Mouse (Mus musculus): ENCODE measurements at regions not wholly inside any gene's neighbourhood (a gene's known extent, or its start where the extent isn't known, plus 50 kb on each side); places are given as distances from the start of the nearest gene placed in this dataset.
A peak's percentile ranks its signal among the peaks of the same experiment; 100 is the strongest.

GRCm38 (mm10) chr10:91314441-91314840, 133.3 kb upstream of the Tmpo start:
- no peak for DNase-seq (ENCODE audit: low read depth)

- no peak for DNase-seq (ENCODE audit: low read depth)
These were observed 132.2 kb upstream of the Tmpo start for GRCm38 (mm10) chr10:91313316-91313715.

DNA sequence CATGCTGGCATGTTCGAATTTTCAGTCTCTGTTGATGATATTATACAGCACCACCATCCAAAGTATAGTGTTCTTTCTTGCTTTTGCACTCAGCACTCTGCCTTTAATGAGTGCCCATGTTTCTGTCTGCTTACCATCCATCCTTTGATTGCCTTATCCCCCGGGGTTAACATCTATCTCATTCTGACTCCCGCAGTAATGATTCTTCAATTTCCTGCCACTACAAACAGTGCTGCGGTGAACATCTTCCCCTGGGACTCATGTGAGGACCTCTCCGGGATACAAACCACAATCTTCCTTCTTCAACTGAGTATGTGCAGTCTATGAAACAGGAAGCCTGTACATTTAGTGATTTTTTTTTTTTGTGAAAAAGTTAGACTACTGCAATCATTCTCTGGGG, 131.8 kb upstream of the Tmpo start:
- no peak for DNase-seq (ENCODE audit: low read depth)

DNA sequence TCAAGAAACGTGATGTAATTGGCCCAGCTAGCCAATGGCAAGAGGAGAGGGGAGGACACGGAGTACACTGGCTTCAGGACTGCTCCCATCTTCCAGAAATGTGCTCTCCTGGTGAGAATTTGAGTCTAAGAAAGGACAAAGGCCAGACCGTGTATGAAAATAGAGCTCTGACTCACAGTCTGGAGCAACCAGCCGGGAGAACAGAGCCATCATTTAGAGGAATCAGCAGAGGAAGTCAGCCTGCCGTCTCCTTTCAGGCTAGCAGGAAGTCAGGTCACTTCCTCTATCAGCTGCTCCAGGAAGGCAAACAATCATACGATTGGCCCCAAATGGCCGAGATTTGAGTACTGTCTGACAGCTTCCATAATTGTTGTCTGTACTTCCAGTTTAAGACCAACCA, 119.0 kb upstream of the Tmpo start:
- no peak for DNase-seq (ENCODE audit: low read depth)

DNA sequence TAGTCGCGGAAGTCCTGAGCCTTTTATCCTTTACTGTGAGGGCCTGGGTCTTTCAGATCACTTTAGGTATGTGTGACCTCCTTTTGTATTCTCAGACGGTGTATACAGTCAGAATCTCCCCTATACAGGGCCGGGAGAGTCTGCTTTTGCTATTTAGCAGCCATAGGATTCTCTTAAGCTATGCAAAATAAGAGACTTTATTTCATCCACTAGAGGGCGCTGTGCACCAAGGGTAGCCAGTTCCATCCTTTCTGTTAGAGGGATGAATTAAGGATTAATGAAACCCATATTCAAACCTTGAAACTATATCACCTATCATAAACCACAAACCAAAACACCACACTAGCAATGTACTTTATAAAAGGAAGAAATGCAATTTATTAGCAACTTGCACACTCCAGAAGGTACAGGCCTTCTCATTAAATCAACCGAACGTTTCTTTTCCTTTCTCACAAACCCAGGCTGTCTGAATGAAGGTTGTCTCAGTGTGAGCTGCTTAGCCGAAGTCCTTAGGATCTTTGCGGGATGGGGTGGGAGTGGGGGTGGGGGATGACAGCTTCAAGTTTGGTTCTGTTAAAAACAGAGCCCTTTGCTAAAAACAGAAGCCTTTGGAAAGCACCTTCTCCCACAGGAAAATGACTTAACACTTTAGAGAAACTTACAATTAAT, 116.8 kb upstream of the Tmpo start:
- DNase-seq (ENCODE audit: low read depth) = peak; percentile 69

- no peak for DNase-seq (ENCODE audit: low read depth)
These were observed 114.2 kb upstream of the Tmpo start for GRCm38 (mm10) chr10:91295345-91295744.

- DNase-seq (ENCODE audit: low read depth) = no peak
These were observed 112.1 kb upstream of the Tmpo start for GRCm38 (mm10) chr10:91293226-91293625.

DNA sequence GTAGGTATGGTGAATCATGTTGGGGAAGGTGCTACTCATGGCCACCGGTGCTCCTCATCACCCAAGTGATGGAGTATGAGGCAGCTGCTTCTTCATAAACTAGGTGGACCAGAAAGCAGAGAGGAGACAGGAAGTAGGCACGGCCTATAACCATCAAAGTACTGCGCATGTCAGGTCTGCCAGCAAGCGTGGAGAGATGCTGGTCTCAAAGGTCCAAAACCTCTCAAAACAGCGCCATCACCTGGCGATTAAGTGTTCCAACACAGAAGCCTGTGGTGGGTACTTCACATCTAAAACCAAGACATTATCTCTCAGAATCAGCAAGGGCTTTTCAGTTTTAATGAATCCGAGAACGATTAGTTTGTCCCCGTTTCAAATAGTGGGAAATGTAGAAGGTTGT, 103.1 kb upstream of the Tmpo start:
- no peak for DNase-seq (ENCODE audit: low read depth)

DNA sequence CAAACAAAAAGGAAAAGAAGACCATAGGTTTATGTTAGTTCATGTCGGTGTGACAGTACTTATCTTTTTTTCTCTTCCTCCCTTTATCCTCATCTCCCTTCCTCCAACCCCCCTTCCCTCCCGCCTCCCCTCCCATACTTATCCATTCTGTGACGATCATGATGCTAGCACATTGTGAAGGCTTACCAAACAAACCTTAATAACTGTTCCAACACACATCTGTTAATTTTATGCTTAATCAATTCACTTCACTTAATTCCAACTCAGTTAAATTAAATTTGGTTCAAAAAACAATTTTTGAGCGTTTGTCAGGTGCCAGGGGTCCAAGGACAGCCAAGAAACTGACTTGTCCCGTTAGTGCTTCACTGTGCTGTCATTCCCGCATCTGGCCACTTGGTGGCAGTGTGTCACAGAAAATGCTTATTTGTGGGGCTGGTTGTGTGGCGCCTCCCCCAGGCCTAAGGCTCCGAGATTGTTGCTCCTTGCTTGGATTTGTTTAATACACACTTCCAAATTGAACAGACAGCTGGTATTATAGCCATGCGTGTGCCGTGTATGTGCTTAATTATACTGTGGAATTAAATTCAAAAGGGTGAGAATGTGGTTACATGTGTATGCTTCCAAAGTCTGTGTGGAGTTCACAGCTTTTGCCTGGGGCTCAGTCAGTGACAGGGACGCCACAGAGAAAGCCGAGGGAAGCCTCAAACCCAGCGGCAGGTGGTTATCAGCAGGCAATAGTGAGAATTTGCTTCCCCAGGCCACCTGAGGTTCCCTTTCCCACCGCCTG, 90.0 kb upstream of the Tmpo start:
- DNase-seq (ENCODE audit: low read depth) = peak; percentile 95

DNA sequence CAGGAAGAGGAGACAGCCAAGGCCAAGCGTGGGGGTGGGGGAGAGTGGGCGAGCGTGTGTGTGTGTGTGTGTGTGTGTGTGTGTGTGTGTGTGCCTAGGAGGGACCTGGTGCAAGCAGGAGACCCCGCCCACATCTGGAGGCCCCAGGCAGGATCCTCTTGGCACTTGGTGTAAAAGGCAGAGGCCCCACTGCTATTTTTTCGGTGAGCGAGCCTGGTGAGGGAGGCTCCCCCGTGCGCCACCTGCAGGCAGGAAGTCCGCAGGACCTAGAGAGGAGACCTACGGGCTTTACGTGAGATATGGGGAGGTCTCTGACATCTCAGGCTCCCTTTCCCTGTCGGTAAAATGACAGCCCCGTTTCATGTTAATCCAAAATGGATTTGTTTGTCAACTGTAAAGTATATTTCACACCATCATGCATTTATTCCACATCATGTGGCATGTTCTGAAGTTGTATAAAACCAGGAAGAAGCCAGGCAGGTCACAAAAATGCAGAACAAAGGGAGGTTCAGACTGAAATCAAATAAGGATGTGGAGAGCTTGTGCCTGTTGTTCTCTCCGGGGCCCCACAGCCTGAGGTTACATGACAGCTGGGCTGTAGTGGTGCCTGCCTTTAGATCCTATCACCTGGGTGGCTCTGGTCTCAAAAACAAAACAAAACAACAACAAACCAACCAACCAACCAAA, 89.3 kb upstream of the Tmpo start:
- DNase-seq (ENCODE audit: low read depth) = peak; percentile 90

DNA sequence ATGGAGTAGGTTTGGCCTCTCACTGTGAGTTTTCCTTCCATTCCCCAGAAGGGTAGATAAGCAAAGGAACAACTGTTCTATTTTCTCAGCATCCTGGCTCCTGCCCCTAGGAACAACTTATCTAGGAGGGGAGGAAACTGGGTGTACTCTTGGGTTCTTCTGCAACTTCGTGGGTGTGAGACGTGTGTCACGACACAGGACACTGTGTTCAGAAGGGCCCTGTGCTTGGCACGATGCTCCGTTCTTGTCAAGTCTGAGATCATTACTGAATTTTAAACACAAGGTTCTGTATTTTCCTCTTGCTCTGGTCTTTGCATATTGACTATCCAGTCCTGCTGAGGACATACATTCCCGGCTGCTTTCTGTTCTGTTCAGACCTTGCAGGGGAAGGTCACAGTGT, 86.8 kb upstream of the Tmpo start:
- DNase-seq (ENCODE audit: low read depth) = no peak

- no peak for DNase-seq (ENCODE audit: low read depth)
These were observed 79.3 kb upstream of the Tmpo start for GRCm38 (mm10) chr10:91260416-91260815.

- DNase-seq (ENCODE audit: low read depth) = no peak
These were observed 68.6 kb upstream of the Tmpo start for GRCm38 (mm10) chr10:91249681-91250195.

DNA sequence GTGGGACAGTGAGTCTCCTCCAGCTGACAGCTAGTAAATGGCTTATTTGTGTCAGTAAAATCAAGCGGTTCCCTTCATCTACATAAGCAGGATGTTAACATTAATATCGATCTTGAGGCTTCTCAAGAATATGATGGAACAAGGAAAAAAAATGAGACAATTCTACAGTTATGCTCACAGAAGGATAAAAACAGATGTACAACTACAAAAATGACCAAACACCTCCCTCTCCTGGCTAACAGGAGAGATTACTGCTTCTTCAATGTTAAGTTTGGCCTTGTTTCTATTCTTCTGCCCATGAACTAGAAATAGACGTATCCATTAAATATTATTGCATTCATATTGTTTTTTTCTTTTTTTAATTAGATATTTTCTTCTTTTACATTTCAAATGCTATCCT, 63.2 kb upstream of the Tmpo start:
- peak; percentile 32 for DNase-seq (ENCODE audit: low read depth)

- no peak for DNase-seq (ENCODE audit: low read depth)
These were observed 61.5 kb upstream of the Tmpo start for GRCm38 (mm10) chr10:91242491-91243046.

DNA sequence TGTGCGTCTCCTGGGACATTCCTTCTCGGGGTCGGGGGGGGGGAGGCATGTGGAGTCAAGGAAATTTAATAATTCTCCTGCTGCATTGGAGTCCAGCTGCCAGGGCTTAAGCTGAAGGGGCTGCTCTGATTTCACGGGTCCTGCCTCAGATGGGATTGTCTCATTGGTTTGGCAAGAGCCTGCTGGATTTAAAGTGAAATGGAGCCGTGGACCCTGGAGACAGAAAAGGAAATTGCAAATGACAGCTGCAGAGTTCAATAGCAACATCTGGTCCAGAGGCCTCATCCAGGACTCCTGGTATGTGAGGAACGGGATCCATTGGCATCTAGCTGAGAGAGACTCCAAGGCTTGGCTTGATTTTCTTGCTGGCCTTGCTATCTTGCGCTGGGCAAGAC, 60.5 kb upstream of the Tmpo start:
- DNase-seq (ENCODE audit: low read depth) = no peak

DNA sequence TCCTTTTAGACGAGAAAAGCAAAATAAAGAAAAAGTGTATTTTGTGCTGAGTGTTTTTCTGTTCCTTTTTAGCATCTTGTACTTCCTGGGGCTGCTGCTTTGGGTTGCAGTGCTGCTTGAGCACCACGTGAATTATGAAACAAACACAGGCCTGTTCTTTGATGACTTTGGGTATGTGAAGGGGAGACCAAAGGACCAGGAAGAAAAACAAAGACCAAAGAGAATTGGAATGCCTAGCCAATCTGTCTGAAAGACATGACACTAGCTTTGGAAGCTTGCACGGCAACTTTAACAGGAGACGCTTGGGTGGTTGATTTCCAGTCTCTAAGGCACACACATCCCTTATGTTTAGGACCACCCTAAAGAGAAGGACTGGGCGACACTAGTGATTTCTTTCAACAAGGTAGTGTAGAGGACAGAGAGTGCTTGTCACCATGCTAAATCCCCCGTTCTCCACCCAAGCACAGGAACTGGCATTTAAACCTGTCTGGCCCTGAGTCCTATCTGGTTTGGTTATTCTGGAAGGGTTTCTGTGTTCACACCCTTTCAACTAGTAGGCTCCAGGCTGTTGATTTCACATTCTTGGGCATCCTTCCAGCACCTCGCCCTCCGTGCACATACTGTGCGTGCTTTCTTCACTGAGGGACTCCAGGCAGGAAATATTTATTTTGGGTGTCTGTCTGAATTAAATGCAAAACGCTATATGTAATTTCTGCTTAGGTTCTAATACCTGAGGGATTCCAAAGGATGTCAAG, 59.9 kb upstream of the Tmpo start:
- DNase-seq (ENCODE audit: low read depth) = no peak

GRCm38 (mm10) chr10:91240320-91240719, 59.2 kb upstream of the Tmpo start:
- no peak for DNase-seq (ENCODE audit: low read depth)

DNA sequence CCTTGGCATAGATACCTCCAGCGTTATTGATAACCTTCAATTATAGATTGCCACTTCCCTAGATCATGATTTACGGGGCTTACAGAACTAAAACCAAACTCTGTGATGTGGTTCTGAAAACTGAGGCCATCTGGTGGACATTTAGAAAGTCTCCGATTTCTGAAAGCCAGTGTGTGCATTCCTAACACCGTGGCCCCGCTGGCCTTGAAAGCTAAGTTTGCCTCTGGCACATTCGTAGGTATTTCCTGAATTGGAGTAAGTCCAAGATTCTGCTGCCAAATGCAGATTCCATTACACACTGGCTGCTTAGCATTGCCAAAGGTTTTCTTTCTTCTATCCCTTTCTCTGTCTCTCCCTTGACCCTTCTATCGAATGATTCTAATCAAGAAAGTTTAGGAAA, 55.7 kb upstream of the Tmpo start:
- peak; percentile 32 for DNase-seq (ENCODE audit: low read depth)

GRCm38 (mm10) chr10:91234709-91235108, 53.6 kb upstream of the Tmpo start:
- no peak for DNase-seq (ENCODE audit: low read depth)

All from induced T-regulatory cell, adult 2 months (primary cell).